Mouse (Mus musculus): ENCODE results near the gene Rnf157.

Gene Rnf157

DNA sequence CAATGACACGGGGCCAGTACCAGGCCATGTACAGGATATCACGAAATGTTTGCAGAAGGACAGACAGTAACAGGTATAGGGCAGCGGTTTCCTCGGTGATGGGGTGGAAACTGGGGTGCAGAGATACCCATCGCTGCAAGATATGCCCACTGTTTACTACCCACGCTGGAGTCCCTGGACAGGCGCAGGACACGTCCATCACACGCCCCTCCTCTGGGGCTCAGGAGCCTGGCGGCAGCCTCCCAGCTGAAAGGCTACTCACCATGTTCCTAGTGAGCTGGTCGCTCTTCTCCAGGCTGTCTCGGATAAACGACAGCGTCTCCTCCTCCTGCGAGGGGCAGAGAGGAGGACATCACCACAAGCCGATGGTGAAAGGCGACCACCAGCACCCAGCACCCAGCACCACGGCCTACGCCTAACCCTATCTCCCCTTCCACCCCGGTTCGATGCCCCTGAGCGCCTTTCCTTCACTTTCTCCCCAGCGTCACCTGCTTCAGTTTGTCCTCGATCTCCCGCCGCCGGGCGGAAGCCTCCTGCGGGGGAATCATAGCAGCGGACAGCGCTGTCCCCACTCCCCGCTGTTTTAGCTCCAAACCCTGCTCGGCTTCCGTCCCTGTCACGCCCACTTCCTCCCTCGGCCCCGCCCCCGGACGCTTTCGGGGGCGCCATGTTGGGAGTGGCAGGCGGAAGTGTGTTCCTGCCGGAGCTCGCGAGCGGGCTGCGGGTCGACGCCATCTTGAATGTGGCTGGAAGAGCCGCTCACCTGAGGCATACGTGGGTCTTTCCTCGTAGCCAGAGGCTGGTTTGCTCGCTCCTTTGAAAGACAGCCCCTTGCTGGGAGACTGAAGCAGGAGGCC is 106.5 kb downstream of the Rnf157 start:
- DNase-seq (ENCODE audit: low spot score in 2 of 2) = peak; percentile 89 to 94

DNA sequence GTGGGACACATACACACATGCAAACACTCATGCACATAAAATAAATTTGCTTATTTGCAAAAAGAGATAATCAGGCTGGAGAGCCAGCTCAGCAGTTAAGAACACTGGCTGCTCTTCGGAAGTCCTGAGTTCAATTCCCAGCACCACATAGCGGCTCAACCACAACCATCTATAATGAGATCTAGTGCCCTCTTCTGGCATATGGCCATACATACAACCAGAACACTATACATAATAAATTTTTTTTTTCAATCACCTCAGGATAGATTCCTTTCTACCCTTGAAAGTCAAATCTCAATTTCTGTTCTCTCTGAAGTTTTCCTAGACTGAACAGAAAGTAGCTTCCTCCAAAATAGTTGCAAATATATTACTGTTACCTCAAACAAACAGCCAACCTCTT is 107.4 kb downstream of the Rnf157 start:
- DNase-seq (ENCODE audit: low spot score in 2 of 2) = no peak

DNA sequence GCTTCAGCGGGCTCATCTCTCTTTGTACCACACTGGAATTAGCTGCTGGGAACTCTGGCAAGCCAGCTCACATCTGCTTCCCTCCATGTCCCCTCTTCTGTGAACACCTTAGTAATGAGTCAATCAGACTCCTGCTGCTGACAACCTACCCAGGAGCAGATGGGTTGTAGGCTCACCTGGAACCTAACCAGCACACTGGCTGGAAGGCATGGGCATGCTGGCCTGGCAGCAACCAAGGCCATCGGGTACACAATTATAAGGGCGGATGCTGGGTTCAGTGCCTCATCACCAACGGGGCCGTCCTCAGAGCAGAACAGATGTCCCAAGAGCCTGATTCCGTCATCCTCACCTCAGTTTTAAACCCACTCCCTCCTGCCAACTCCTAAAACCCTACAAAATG is 114.2 kb downstream of the Rnf157 start:
- DNase-seq (ENCODE audit: low spot score in 2 of 2) = no peak

DNA sequence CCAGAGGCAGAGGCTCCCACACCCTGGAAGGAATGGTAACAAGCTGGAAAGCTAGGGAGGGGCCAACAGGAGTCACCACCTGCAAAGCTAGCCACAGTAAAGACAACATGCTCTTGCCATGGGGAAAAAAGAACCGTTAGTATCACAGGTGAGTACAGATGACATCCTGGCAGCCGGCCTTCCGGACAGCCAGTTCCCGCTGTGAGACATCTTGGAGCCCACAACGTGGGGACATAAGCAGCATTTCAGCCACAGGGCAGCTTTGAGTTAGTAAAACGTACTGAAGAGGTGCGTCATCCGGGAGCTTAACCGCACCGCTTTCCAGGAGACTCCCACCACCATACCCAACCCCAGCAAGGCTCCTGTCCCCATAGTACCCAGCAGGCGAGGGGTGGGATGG is 114.6 kb downstream of the Rnf157 start:
- DNase-seq (ENCODE audit: low spot score in 2 of 2) = no peak

DNA sequence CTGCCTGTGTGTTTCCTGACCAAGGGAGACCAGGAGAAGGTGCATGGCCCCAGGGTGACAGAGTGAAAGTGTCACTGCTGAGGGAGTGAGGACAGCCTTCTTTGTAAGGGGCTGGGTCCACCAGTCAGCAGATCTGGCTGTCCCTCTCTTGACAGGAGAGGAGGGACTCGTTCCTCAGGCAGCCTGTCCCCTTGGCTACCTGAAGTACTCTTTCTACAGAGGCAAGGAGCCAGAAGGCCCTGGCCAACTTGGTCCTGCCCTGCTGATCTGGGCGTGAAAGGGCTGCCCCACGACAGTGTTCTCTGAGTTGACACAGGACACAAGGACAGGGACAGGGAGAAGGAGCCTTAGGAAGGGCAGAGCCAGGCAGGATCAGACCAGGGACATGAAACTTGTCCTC is 115.8 kb downstream of the Rnf157 start:
- DNase-seq (ENCODE audit: low spot score in 2 of 2) = no peak

DNA sequence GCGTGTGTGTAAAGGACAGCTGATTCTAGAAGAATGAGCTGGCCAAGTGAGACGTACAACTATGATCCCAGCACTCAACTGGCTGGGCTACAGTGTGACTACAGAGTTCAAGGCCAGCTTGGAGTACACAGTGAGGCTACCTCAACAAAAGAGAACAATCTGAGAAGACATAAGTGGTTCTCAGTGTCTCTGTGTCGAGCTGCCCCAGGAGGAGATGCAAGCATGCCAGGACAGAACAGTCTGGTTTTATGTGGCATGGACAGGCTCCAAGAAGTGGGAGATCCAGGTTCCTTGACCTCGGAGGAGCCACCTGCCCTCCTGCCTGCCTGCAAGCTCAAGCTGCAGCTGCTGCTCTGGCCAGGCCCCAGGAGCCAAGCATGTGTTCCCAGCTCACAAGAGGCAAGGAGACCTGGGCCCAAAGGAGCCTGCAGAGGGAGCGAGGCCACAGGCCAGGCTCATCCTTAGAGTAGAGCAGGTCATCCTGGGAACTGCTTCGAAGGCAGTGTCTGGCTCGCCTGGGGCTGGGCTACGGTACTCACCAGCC is 116.6 kb downstream of the Rnf157 start:
- no peak for DNase-seq (ENCODE audit: low spot score in 2 of 2)

DNA sequence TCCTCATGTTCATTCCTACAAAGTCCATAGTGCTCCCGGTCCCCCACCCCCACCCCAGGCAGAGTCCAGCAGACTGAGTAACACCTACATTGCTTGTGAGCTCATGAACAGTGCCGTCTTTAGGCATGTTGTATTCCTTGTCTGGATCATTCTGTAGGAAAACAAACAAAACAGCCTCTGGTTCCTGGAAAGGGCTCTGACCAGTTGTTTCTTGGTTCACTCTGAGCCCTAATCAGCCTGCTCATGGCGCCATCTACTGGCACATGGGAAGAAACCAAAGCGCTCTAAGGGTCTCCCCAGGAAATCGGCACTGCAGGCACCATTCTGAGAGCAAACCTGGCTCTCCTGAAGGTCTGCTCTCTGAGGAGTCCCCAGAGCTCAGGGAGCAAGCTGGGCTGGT is 118.5 kb downstream of the Rnf157 start:
- peak in 1 of 2 experiments; percentile 43 for DNase-seq (ENCODE audit: low spot score in 2 of 2)

DNA sequence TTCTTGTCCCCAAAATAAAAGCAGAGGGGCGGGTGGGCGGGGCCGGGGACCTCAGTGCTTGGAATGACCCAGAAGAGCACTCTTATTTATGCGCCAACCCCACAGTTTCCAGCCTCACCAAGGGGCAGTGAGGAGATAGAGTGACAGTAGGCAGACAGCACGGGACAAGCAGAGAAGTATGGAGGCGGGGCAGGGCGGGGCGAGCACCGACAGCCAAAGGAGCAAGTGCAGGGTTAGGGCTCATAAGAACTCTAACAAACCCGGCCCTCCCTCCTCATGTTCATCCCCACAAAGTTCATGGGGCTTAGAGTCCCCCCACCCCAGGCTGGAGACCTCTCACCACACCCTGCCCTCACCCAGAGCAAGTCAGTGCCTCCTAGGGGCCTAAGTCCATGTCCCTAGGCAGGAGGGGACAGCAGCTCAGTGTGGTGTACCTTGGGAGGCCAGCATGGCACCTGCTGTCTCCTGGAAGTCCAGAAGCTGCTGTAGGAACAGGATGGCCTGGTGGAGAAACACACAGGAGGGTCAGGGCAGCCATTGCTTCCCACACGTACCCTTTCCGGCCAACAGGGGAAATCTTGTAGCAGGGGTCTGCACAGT is 119.2 kb downstream of the Rnf157 start:
- DNase-seq (ENCODE audit: low spot score in 2 of 2) = no peak

DNA sequence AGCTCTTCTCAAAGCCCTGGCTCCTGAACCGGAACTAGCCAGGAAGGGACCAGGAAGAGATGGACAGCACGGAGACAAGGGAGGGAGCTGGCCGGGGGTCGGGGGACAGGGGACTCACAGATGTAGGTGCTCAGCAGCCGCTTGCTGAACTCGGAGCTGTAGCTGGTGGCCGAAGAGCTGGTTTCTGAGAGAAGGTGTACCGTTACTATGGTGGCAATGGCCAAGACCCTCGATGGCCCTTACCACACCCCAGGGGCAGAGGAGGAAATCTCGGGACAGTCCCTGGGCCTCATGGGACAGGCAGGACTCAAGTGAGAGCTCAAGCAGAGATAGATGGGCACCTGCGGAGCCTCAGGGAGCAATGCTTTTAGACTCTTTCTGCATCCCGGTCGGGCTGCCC is 120.4 kb downstream of the Rnf157 start:
- no peak for DNase-seq (ENCODE audit: low spot score in 2 of 2)

DNA sequence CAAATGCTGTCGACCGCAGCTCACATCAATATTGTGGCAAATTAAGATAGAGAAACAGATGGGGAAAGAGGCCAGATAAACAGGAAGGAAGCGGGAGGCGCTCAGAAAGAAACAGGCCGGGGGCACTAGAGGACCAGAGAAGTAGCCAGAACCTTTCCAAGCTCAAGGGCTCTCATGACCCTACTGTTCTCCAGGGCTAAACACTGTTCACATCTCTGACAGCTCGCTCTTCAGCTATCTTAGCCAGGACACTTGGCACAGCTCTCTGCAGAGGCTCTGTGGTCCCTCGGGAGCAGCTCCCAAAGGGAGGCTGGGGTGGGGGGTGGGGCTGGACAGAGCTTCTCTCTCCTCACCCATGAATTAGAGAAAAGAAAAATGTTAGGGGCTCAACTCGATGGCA is 122.3 kb downstream of the Rnf157 start:
- no peak for DNase-seq (ENCODE audit: low spot score in 2 of 2)

DNA sequence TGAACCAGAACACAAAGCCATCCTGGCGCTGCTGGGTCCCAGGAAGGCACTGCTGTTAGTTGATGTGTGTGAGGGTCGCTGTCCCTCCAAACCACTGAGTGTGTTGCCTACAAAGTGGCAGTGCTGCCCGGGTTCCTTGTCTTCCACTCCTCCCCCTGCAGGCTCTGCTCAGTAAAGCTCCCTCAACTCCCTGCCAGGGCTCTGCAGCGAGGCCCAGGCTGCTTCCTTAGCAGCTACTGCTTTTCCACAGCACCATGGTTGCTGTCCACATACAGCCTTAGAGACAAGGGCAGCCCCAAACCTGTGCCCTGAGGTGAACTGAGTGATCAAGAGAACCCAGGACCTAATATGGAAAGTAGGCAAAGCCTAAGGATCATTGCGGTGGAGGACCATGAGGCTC is 125.5 kb downstream of the Rnf157 start:
- no peak for DNase-seq (ENCODE audit: low spot score in 2 of 2)

All from cerebellum, postnatal 4 days (tissue).